Mouse (Mus musculus) liver, embryonic 15.5 days (tissue): ENCODE results near the gene Itih2. TPM values are rescaled to one million over a fixed set of nuclear protein-coding genes. Genes with fewer than 3 reads are reported as not detected.

Experiments
- ATAC-seq: fragments of 200-750 bp; cut with Nextera tagmentation; 2 replicates; pipeline ENCODE4 v1.8.0; 2017; ENCODE audit warnings: moderate number of reproducible peaks, mild to moderate bottlenecking, moderate library complexity; ENCODE audit not compliant: insufficient read depth
- H3K27ac ChIP-seq: fragments of 300-500 bp; sonication (generic); replicated peaks from 2 replicates; pipeline ENCODE4 v1.5.1; 2015; ENCODE audit warnings: mild to moderate bottlenecking, inconsistent platforms
- H3K27me3 ChIP-seq: fragments of 300-500 bp; sonication (generic); 2 replicates; pipeline ENCODE4 v1.6.1; 2015; ENCODE audit warnings: mild to moderate bottlenecking, inconsistent platforms
- H3K36me3 ChIP-seq: fragments of 300-500 bp; sonication (generic); replicated peaks from 2 replicates; pipeline ENCODE4 v1.6.1; 2015; ENCODE audit warnings: moderate library complexity, mild to moderate bottlenecking, inconsistent platforms
- H3K4me1 ChIP-seq: fragments of 300-500 bp; sonication (generic); replicated peaks from 2 replicates; pipeline ENCODE4 v1.6.1; 2015; ENCODE audit warnings: inconsistent platforms
- H3K4me2 ChIP-seq: fragments of 300-500 bp; sonication (generic); 2 replicates; pipeline ENCODE4 v1.6.1; 2015; ENCODE audit warnings: moderate library complexity, mild to moderate bottlenecking, inconsistent platforms
- H3K4me3 ChIP-seq: fragments of 300-500 bp; sonication (generic); replicated peaks from 2 replicates; pipeline ENCODE4 v1.5.1; 2015; ENCODE audit warnings: mild to moderate bottlenecking, inconsistent platforms
- H3K9ac ChIP-seq: fragments of 300-500 bp; sonication (generic); 2 replicates; pipeline ENCODE4 v1.6.1; 2015; ENCODE audit warnings: moderate library complexity, mild to moderate bottlenecking, inconsistent platforms
- H3K9me3 ChIP-seq: fragments of 300-500 bp; sonication (generic); replicated peaks from 2 replicates; pipeline ENCODE4 v1.6.1; 2016; ENCODE audit warnings: inconsistent platforms
- WGBS: fragments of 180-500 bp; shearing (Covaris S2); methylation state at CpG from one replicate; pipeline ENCODE4 v1.1.7; 2015; ENCODE audit warnings: mixed read lengths; ENCODE audit not compliant: insufficient replicate concordance; 5-methylcytosine and 5-hydroxymethylcytosine counted together
- polyA plus RNA-seq: library from polyadenylated mRNA; unstranded; fragments of >200 nt; fragmentation: Nextera tagmentation; extraction: Ambion mirVana; gene quantifications from 2 replicates; pipeline ENCODE4 v1.2.1, GENCODE M21; 2015

Itih2 gene
- polyA plus RNA-seq: 310 and 334 TPM in 2 replicates

DNA sequence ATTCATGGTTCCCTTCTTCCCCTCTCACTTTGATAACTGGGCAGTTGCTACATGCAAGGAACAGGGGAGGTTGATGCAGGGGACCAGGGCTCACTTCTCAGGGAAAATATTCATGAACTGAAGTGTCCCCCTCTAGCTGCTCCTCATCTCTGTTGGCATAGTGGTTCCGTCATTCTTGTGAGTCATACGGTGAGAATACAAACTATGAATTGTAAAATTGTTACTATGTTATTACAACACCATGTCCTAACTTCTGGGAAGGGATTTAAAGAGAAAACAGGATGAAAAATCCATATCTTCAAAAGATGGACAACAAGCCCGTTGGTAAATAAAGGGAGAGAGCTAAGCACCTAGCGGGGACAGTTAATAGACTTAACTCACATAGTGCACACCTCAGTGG lies at the start of gene Itih2:
Itih2 (minus strand) TSS at position 101 of the 400 bp plus-strand sequence.
- Histone ChIP-seq H3K4me3 (peak within 1 kb of the TSS; percentile 46), H3K4me1 (peaks cover 3% of the 10 kb centered on the region; the same call in 1 of the 2 replicates), H3K27ac (peak within 1 kb of the TSS; percentile 55; the same call in 1 of the 2 replicates), H3K4me2 (no peak within 1 kb of the TSS), H3K36me3 (no peaks in the 10 kb centered on the region), H3K9me3 (no peaks in the 10 kb centered on the region), H3K9ac (no peak within 1 kb of the TSS), H3K27me3 (no peaks in the 10 kb centered on the region)
- 60% methylated on average over 4 of the region's 4 CpGs for WGBS
- no peak for ATAC-seq

- Histone ChIP-seq H3K36me3 (no peaks in the 10 kb centered on the region), H3K27me3 (no peaks in the 10 kb centered on the region), H3K4me1 (0 out of 2 replicates have a peak, but pooled peaks cover 12% of the 10 kb centered on the region), H3K4me2 (no peak overlapping the region), H3K9ac (no peak overlapping the region), H3K9me3 (no peaks in the 10 kb centered on the region), H3K4me3 (no peak overlapping the region), H3K27ac (no peak overlapping the region)
- WGBS: 79% methylated on average over 16 of the region's 16 CpGs
- no peak for ATAC-seq
Measured at GRCm38 (mm10) chr2:10169991-10170390, 38.8 kb upstream of the Itih2 start.

DNA sequence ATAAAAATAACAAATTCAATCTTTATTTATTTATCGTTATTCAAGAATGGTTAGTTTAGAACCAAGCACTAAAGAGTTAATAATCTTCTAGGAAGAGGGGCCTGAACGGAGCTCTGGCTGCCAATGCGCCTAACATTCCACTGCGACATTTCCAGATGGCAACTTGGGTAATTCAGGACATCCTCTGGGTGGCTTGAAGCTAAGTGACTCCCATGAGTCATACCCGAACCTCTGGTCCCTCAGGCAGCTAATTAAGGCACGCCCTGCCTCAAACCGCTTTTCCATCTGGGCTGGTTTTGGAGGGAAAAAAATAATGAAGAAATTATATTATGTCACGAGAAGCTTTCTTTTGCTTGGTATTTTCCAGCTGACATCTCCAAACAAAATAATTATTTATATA lies 36.8 kb upstream of the Itih2 start:
- no peaks in the 10 kb centered on the region for H3K36me3 ChIP-seq
- no peaks in the 10 kb centered on the region for H3K27me3 ChIP-seq
- 51% methylated on average over 8 of the region's 8 CpGs for WGBS
- H3K9me3 ChIP-seq: no peaks in the 10 kb centered on the region
- no peak overlapping the region for H3K4me2 ChIP-seq
- no peak overlapping the region for H3K27ac ChIP-seq
- no peak overlapping the region for H3K9ac ChIP-seq
- 0 out of 2 replicates have a peak, but pooled peaks cover 12% of the 10 kb centered on the region for H3K4me1 ChIP-seq
- no peak overlapping the region for H3K4me3 ChIP-seq
- ATAC-seq: no peak

DNA sequence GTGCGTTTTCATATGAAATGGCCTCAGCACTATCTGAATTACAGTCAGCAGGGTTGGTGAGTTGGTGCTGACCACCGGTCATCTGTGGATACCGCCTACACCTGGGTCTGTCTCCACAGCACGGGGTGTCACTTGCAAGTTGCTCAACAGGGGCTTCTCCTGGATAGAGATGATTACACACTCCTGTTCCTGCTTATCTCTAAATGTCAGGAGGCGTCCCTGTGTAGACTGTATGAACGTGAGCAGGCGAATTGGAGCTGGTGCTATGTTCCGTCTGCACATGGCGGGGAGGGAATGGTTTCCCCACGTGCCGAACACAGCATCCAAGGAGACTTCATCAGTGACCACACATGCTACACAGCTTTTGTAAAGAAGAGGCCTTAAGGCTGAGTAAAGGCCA lies 36.1 kb upstream of the Itih2 start:
- Histone ChIP-seq H3K4me3 (no peak overlapping the region), H3K9ac (no peak overlapping the region), H3K36me3 (no peaks in the 10 kb centered on the region), H3K27ac (no peak overlapping the region), H3K4me2 (peak overlapping the region; percentile 13; the same call in 1 of the 2 replicates), H3K9me3 (no peaks in the 10 kb centered on the region), H3K27me3 (no peaks in the 10 kb centered on the region), H3K4me1 (0 out of 2 replicates have a peak, but pooled peaks cover 12% of the 10 kb centered on the region)
- ATAC-seq: peak; percentile 44
- WGBS: 11% methylated on average over 11 of the region's 11 CpGs

DNA sequence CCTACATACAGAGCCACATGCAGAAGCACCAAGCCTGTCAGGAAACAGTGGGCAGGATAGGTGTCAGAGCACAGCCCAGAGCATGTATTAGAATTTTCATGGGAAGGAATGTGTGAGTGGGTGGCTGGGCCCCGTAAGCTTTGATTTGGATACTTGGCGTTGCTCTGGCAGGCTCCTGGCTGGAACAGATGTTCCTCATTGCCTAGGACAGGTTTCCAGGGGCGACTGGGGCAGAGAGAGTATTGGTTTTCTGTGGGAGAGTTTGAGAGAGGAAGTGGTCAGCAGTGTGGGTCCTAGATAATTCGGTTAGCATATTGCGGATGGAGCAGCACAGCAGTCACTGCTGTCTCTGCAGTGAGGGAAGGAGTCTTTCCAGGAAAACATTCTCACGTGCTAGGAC lies 35.4 kb upstream of the Itih2 start:
- H3K27ac ChIP-seq: no peak overlapping the region
- no peaks in the 10 kb centered on the region for H3K36me3 ChIP-seq
- H3K4me1 ChIP-seq: 0 out of 2 replicates have a peak, but pooled peaks cover 12% of the 10 kb centered on the region
- no peaks in the 10 kb centered on the region for H3K9me3 ChIP-seq
- no peak overlapping the region for H3K9ac ChIP-seq
- WGBS: 12% methylated on average over 6 of the region's 6 CpGs
- H3K4me2 ChIP-seq: no peak overlapping the region
- ATAC-seq: no peak
- H3K4me3 ChIP-seq: no peak overlapping the region
- no peaks in the 10 kb centered on the region for H3K27me3 ChIP-seq

GRCm38 (mm10) chr2:10162011-10162410 lies 30.8 kb upstream of the Itih2 start:
- H3K9me3 ChIP-seq: no peaks in the 10 kb centered on the region
- 0 out of 2 replicates have a peak, but pooled peaks cover 6% of the 10 kb centered on the region for H3K4me1 ChIP-seq
- no peak overlapping the region for H3K9ac ChIP-seq
- WGBS: 62% methylated on average over 4 of the region's 4 CpGs
- H3K27ac ChIP-seq: no peak overlapping the region
- no peak overlapping the region for H3K4me3 ChIP-seq
- no peak overlapping the region for H3K4me2 ChIP-seq
- ATAC-seq: no peak
- no peaks in the 10 kb centered on the region for H3K27me3 ChIP-seq
- no peaks in the 10 kb centered on the region for H3K36me3 ChIP-seq

- 54% methylated on average over 10 of the region's 10 CpGs for WGBS
- ATAC-seq: no peak
- peaks cover 20% of the 10 kb centered on the region for H3K4me1 ChIP-seq
- H3K4me2 ChIP-seq: no peak overlapping the region
- no peak overlapping the region for H3K27ac ChIP-seq
- no peak overlapping the region for H3K9ac ChIP-seq
- no peaks in the 10 kb centered on the region for H3K36me3 ChIP-seq
- H3K27me3 ChIP-seq: no peaks in the 10 kb centered on the region
- H3K4me3 ChIP-seq: no peak overlapping the region
- H3K9me3 ChIP-seq: no peaks in the 10 kb centered on the region
Measured at GRCm38 (mm10) chr2:10157184-10157583, 26.0 kb upstream of the Itih2 start.

DNA sequence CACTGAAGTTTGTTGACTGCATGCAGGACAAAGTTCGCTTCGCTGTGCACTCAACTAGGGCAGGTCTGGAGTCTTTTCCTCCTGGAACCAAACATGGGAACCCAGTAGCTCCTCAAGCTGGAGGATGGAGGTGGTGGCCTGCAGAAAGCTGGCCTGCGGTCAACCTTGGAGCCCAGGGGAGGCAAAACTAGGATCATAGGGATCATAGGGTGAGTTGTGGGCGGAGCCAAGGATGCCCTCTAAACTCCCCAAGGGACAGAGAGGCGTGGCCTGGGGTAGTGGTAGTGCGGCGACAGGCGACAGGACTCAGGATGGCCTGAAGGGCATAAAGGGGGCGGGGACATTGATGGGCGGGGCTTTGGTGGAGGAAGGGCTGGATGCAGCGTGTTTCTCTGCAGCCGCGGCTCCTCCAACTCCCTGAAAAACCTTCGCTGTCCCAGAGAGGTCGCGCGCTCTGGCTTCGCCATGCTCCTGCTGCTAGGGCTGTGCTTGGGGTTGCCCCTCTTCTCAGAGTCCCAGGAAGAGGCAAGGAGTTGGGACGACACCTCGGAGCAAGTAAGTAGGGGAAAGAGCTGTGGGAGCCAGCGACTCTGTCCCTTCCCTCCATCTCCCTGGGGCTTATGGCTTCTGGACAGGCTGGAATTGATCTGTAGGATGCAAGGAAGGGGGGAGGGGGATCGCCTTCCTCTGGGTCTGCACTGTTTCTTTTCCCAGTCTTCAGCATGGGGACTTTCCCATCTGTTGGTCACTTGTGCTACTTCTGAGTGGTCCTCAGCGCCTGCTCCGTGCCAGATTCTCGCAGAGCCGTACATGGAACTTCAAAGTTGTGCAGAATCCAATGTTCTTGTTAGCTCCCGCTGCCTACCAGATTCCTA lies 22.2 kb upstream of the Itih2 start, which contains the start of gene Itih5:
Itih5 (plus strand) TSS at position 371 of the 875 bp plus-strand sequence.
- peak; percentile 75 for ATAC-seq
- peaks cover 21% of the 10 kb centered on the region for H3K4me1 ChIP-seq
- WGBS: 4% methylated on average over 27 of the region's 27 CpGs
- no peaks in the 10 kb centered on the region for H3K27me3 ChIP-seq
- peak within 1 kb of the TSS; percentile 20; the same call in 1 of the 2 replicates for H3K9ac ChIP-seq
- 0 out of 2 replicates have a peak within 1 kb of the TSS, but pooled peaks have one; percentile 29 for H3K27ac ChIP-seq
- peak within 1 kb of the TSS; percentile 72 for H3K4me2 ChIP-seq
- no peaks in the 10 kb centered on the region for H3K9me3 ChIP-seq
- no peaks in the 10 kb centered on the region for H3K36me3 ChIP-seq
- H3K4me3 ChIP-seq: peak within 1 kb of the TSS; percentile 54

DNA sequence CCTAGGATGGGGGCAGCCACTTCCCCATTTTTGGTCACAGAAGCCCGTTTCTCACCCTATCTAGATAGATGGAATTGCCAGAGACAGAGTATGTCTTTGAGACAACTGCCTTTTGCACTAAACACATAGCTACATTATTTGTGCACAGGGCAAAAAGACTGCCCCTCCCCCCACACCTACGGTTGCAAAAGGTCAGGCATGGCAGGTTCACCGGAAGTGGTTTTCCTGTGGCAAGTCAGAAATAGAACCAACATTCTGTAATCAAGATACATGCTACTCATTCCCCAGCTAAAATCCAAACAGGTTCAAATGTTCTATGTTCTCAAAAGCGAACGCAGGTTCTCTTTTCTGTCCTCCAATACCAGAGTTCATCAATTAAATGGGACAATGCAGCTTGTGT lies 21.4 kb upstream of the Itih2 start:
- no peaks in the 10 kb centered on the region for H3K27me3 ChIP-seq
- no peak for ATAC-seq
- H3K4me3 ChIP-seq: no peak overlapping the region
- peaks cover 21% of the 10 kb centered on the region for H3K4me1 ChIP-seq
- no peaks in the 10 kb centered on the region for H3K36me3 ChIP-seq
- 10% methylated on average over 5 of the region's 5 CpGs for WGBS
- no peaks in the 10 kb centered on the region for H3K9me3 ChIP-seq
- H3K27ac ChIP-seq: 0 out of 2 replicates have a peak overlapping the region, but pooled peaks have one; percentile 29
- H3K9ac ChIP-seq: no peak overlapping the region
- H3K4me2 ChIP-seq: peak overlapping the region; percentile 72

- Histone ChIP-seq H3K4me2 (no peak overlapping the region), H3K9me3 (no peaks in the 10 kb centered on the region), H3K9ac (no peak overlapping the region), H3K4me3 (no peak overlapping the region), H3K27me3 (no peaks in the 10 kb centered on the region), H3K4me1 (0 out of 2 replicates have a peak, but pooled peaks cover 2% of the 10 kb centered on the region), H3K27ac (no peak overlapping the region), H3K36me3 (no peaks in the 10 kb centered on the region)
- WGBS: 62% methylated on average over 8 of the region's 8 CpGs
- ATAC-seq: no peak
Measured at GRCm38 (mm10) chr2:10147176-10147575, 16.0 kb upstream of the Itih2 start.

DNA sequence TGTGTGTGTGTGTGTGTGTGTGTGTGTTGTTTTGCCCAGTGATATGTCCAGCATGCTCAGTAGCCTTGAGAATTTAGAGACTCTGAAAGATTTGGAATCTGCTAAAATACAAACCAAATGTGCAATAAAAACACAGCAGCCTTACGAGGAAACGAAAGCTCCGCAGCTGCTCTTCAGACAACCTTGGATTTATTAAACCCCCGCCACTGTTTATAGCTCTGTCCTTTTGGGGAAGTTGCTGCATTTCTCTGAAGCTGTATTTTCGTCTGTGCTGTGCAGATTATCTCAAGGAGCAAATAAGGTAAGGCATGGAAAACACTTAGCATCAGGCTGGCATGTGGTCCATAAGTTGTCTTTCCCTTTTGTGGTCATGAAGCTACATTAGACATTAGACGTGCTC lies 14.3 kb upstream of the Itih2 start:
- no peak overlapping the region for H3K4me3 ChIP-seq
- H3K4me2 ChIP-seq: no peak overlapping the region
- H3K4me1 ChIP-seq: no peaks in the 10 kb centered on the region
- H3K9ac ChIP-seq: no peak overlapping the region
- H3K27ac ChIP-seq: no peak overlapping the region
- no peaks in the 10 kb centered on the region for H3K27me3 ChIP-seq
- WGBS: 28% methylated on average over 6 of the region's 6 CpGs
- no peak for ATAC-seq
- H3K9me3 ChIP-seq: no peaks in the 10 kb centered on the region
- no peaks in the 10 kb centered on the region for H3K36me3 ChIP-seq
